Mouse (Mus musculus): ENCODE measurements at regions not wholly inside any gene's neighbourhood (a gene's known extent, or its start where the extent isn't known, plus 50 kb on each side); places are given as distances from the start of the nearest gene placed in this dataset.
A peak's percentile ranks its signal among the peaks of the same experiment; 100 is the strongest.

GRCm38 (mm10) chr3:50678611-50678988 lies 235.2 kb upstream of the Slc7a11 start:
- Histone ChIP-seq H3K36me3 (no peaks in the 10 kb centered on the region), H3K27me3 (no peaks in the 10 kb centered on the region), H3K27ac (no peak overlapping the region), H3K9me3 (no peaks in the 10 kb centered on the region), H3K4me1 (peaks cover 11% of the 10 kb centered on the region; the same call in 1 of the 2 replicates), H3K4me3 (no peak overlapping the region), H3K9ac (no peak overlapping the region), H3K4me2 (replicated peaks) (peak overlapping the region; percentile 1; the same call in 1 of the 2 replicates)
- ATAC-seq (ENCODE audit: low FRiP score, low read depth): no peak
- 38% methylated on average over 5 of the region's 5 CpGs for WGBS

- no peak overlapping the region for H3K4me3 ChIP-seq
- H3K4me1 ChIP-seq: peaks cover 11% of the 10 kb centered on the region; the same call in 1 of the 2 replicates
- no peaks in the 10 kb centered on the region for H3K27me3 ChIP-seq
- no peak overlapping the region for H3K9ac ChIP-seq
- H3K9me3 ChIP-seq: no peaks in the 10 kb centered on the region
- no peaks in the 10 kb centered on the region for H3K36me3 ChIP-seq
- H3K27ac ChIP-seq: no peak overlapping the region
- 40% methylated on average over 13 of the region's 13 CpGs for WGBS
- peak overlapping the region; percentile 1; the same call in 1 of the 2 replicates for H3K4me2 ChIP-seq (replicated peaks)
- ATAC-seq (ENCODE audit: low FRiP score, low read depth): no peak
These were observed 234.7 kb upstream of the Slc7a11 start for GRCm38 (mm10) chr3:50677953-50678610.

GRCm38 (mm10) chr3:50675769-50676168 lies 232.4 kb upstream of the Slc7a11 start:
- no peaks in the 10 kb centered on the region for H3K9me3 ChIP-seq
- no peak overlapping the region for H3K4me2 ChIP-seq (replicated peaks)
- ATAC-seq (ENCODE audit: low FRiP score, low read depth): no peak
- H3K4me1 ChIP-seq: peaks cover 11% of the 10 kb centered on the region; the same call in 1 of the 2 replicates
- WGBS: 43% methylated on average over 1 of the region's 1 CpGs
- H3K36me3 ChIP-seq: no peaks in the 10 kb centered on the region
- no peak overlapping the region for H3K27ac ChIP-seq
- no peak overlapping the region for H3K9ac ChIP-seq
- H3K4me3 ChIP-seq: no peak overlapping the region
- H3K27me3 ChIP-seq: no peaks in the 10 kb centered on the region

GRCm38 (mm10) chr3:50674860-50675566 lies 231.6 kb upstream of the Slc7a11 start:
- Histone ChIP-seq H3K9me3 (no peaks in the 10 kb centered on the region), H3K27ac (no peak overlapping the region), H3K27me3 (no peaks in the 10 kb centered on the region), H3K36me3 (no peaks in the 10 kb centered on the region), H3K4me1 (peaks cover 11% of the 10 kb centered on the region; the same call in 1 of the 2 replicates), H3K4me3 (no peak overlapping the region), H3K9ac (no peak overlapping the region), H3K4me2 (replicated peaks) (no peak overlapping the region)
- 83% methylated on average over 4 of the region's 4 CpGs for WGBS
- no peak for ATAC-seq (ENCODE audit: low FRiP score, low read depth)

GRCm38 (mm10) chr3:50665316-50665715 lies 221.9 kb upstream of the Slc7a11 start:
- Histone ChIP-seq H3K4me1 (no peaks in the 10 kb centered on the region), H3K27me3 (no peaks in the 10 kb centered on the region), H3K4me3 (no peak overlapping the region), H3K4me2 (replicated peaks) (no peak overlapping the region), H3K9me3 (no peaks in the 10 kb centered on the region), H3K36me3 (no peaks in the 10 kb centered on the region), H3K9ac (no peak overlapping the region), H3K27ac (no peak overlapping the region)
- ATAC-seq (ENCODE audit: low FRiP score, low read depth): no peak
- WGBS: 73% methylated on average over 6 of the region's 6 CpGs

GRCm38 (mm10) chr3:50660966-50661365 lies 217.6 kb upstream of the Slc7a11 start:
- H3K36me3 ChIP-seq: no peaks in the 10 kb centered on the region
- 77% methylated on average over 7 of the region's 7 CpGs for WGBS
- no peak overlapping the region for H3K9ac ChIP-seq
- H3K9me3 ChIP-seq: no peaks in the 10 kb centered on the region
- H3K27me3 ChIP-seq: no peaks in the 10 kb centered on the region
- no peak for ATAC-seq (ENCODE audit: low FRiP score, low read depth)
- H3K4me3 ChIP-seq: no peak overlapping the region
- H3K27ac ChIP-seq: no peak overlapping the region
- no peak overlapping the region for H3K4me2 ChIP-seq (replicated peaks)
- no peaks in the 10 kb centered on the region for H3K4me1 ChIP-seq

- no peaks in the 10 kb centered on the region for H3K9me3 ChIP-seq
- WGBS: 86% methylated on average over 3 of the region's 3 CpGs
- no peak overlapping the region for H3K9ac ChIP-seq
- no peaks in the 10 kb centered on the region for H3K4me1 ChIP-seq
- H3K36me3 ChIP-seq: no peaks in the 10 kb centered on the region
- no peak overlapping the region for H3K4me3 ChIP-seq
- no peak overlapping the region for H3K27ac ChIP-seq
- H3K4me2 ChIP-seq (replicated peaks): no peak overlapping the region
- no peaks in the 10 kb centered on the region for H3K27me3 ChIP-seq
- ATAC-seq (ENCODE audit: low FRiP score, low read depth): no peak
These were observed 217.2 kb upstream of the Slc7a11 start for GRCm38 (mm10) chr3:50660566-50660965.

GRCm38 (mm10) chr3:50657890-50658289 lies 214.5 kb upstream of the Slc7a11 start:
- WGBS: 72% methylated on average over 2 of the region's 2 CpGs
- Histone ChIP-seq H3K4me3 (no peak overlapping the region), H3K27ac (no peak overlapping the region), H3K4me2 (replicated peaks) (no peak overlapping the region), H3K36me3 (no peaks in the 10 kb centered on the region), H3K27me3 (no peaks in the 10 kb centered on the region), H3K9me3 (no peaks in the 10 kb centered on the region), H3K4me1 (no peaks in the 10 kb centered on the region), H3K9ac (no peak overlapping the region)
- ATAC-seq (ENCODE audit: low FRiP score, low read depth): no peak

GRCm38 (mm10) chr3:50654441-50654840 lies 211.0 kb upstream of the Slc7a11 start:
- H3K4me2 ChIP-seq (replicated peaks): no peak overlapping the region
- 72% methylated on average over 2 of the region's 2 CpGs for WGBS
- H3K27ac ChIP-seq: no peak overlapping the region
- no peaks in the 10 kb centered on the region for H3K4me1 ChIP-seq
- H3K27me3 ChIP-seq: no peaks in the 10 kb centered on the region
- H3K4me3 ChIP-seq: no peak overlapping the region
- ATAC-seq (ENCODE audit: low FRiP score, low read depth): no peak
- no peak overlapping the region for H3K9ac ChIP-seq
- H3K9me3 ChIP-seq: no peaks in the 10 kb centered on the region
- no peaks in the 10 kb centered on the region for H3K36me3 ChIP-seq

GRCm38 (mm10) chr3:50652265-50652664 lies 208.9 kb upstream of the Slc7a11 start:
- H3K9me3 ChIP-seq: no peaks in the 10 kb centered on the region
- H3K27me3 ChIP-seq: no peaks in the 10 kb centered on the region
- no peak overlapping the region for H3K27ac ChIP-seq
- H3K9ac ChIP-seq: no peak overlapping the region
- H3K4me3 ChIP-seq: no peak overlapping the region
- no peaks in the 10 kb centered on the region for H3K4me1 ChIP-seq
- H3K4me2 ChIP-seq (replicated peaks): no peak overlapping the region
- WGBS: 78% methylated on average over 3 of the region's 3 CpGs
- no peaks in the 10 kb centered on the region for H3K36me3 ChIP-seq
- no peak for ATAC-seq (ENCODE audit: low FRiP score, low read depth)

GRCm38 (mm10) chr3:50643068-50643467 lies 199.7 kb upstream of the Slc7a11 start:
- H3K9me3 ChIP-seq: no peaks in the 10 kb centered on the region
- no peaks in the 10 kb centered on the region for H3K27me3 ChIP-seq
- no peaks in the 10 kb centered on the region for H3K36me3 ChIP-seq
- 80% methylated on average over 2 of the region's 2 CpGs for WGBS
- no peak overlapping the region for H3K4me3 ChIP-seq
- H3K27ac ChIP-seq: no peak overlapping the region
- H3K4me2 ChIP-seq (replicated peaks): no peak overlapping the region
- ATAC-seq (ENCODE audit: low FRiP score, low read depth): no peak
- H3K4me1 ChIP-seq: no peaks in the 10 kb centered on the region
- no peak overlapping the region for H3K9ac ChIP-seq

- Histone ChIP-seq H3K4me3 (no peak overlapping the region), H3K4me1 (no peaks in the 10 kb centered on the region), H3K27ac (no peak overlapping the region), H3K9ac (no peak overlapping the region), H3K27me3 (no peaks in the 10 kb centered on the region), H3K4me2 (replicated peaks) (no peak overlapping the region), H3K9me3 (no peaks in the 10 kb centered on the region), H3K36me3 (no peaks in the 10 kb centered on the region)
- no peak for ATAC-seq (ENCODE audit: low FRiP score, low read depth)
- WGBS: 70% methylated on average over 12 of the region's 12 CpGs
These were observed 196.5 kb upstream of the Slc7a11 start for GRCm38 (mm10) chr3:50639907-50640323.

All from limb, embryonic 13.5 days (tissue).